Mouse (Mus musculus) spleen, adult 2 months (tissue): ENCODE data around the gene Nrip2.

Experiments
- CTCF ChIP-seq: fragments of 200-500 bp; IDR thresholded peaks from 2 replicates; pipeline ENCODE4 v1.5.1; 2011; ENCODE audit warnings: mild to moderate bottlenecking, inconsistent platforms; ENCODE audit not compliant: insufficient read depth, insufficient read length, insufficient replicate concordance; ENCODE audit errors: extremely low read depth
- POLR2A ChIP-seq: fragments of 200-500 bp; IDR thresholded peaks from 2 replicates; pipeline ENCODE4 v1.6.1; 2011; ENCODE audit warnings: low read depth, low read length, inconsistent platforms

DNA sequence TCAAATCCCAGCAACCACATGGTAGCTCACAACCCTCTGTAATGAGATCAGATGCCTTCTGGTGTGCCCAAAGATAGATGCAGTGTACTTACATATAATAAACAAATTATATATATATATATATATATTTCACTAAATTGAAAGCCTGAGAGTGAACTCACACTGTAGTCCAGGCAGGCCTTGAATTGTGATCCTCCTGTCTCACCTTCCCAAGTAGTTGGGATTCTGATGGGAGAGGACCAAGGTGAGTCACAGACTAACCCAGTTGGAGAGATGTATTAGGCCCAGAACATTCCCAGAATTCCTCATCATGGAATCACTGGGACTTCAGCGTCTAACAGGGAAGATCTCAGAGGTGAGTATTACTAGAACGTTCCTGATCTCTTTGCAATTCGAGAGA, at the start of gene Nrip2:
- TF ChIP-seq CTCF (no peak), POLR2A (no peak)
